Mouse (Mus musculus) right cerebral cortex, postnatal 25 days (tissue): ENCODE data around the gene Aff3.

Experiments
- DNase-seq: peaks from one replicate; pipeline ENCODE4 v3.0.0; 2022

Aff3 gene

GRCm38 (mm10) chr1:38428708-38429683, 235.8 kb downstream of the Aff3 start:
- peak; percentile 43 for DNase-seq

- no peak for DNase-seq
These were observed 241.8 kb downstream of the Aff3 start for GRCm38 (mm10) chr1:38422921-38423320.

GRCm38 (mm10) chr1:38419331-38419730, 245.4 kb downstream of the Aff3 start:
- DNase-seq: no peak

GRCm38 (mm10) chr1:38418181-38419032, 246.3 kb downstream of the Aff3 start:
- no peak for DNase-seq

GRCm38 (mm10) chr1:38417196-38417595, 247.6 kb downstream of the Aff3 start:
- no peak for DNase-seq

GRCm38 (mm10) chr1:38415511-38415910, 249.2 kb downstream of the Aff3 start:
- DNase-seq: no peak

GRCm38 (mm10) chr1:38411106-38411505, 253.6 kb downstream of the Aff3 start:
- DNase-seq: no peak

GRCm38 (mm10) chr1:38410457-38410856, 254.3 kb downstream of the Aff3 start:
- peak; percentile 32 for DNase-seq

GRCm38 (mm10) chr1:38408241-38408640, 256.5 kb downstream of the Aff3 start:
- DNase-seq: no peak

- no peak for DNase-seq
These were observed 261.0 kb downstream of the Aff3 start for GRCm38 (mm10) chr1:38403781-38404180.

- DNase-seq: no peak
These were observed 262.9 kb downstream of the Aff3 start for GRCm38 (mm10) chr1:38401856-38402255.

GRCm38 (mm10) chr1:38399269-38399668, 265.5 kb downstream of the Aff3 start:
- no peak for DNase-seq

GRCm38 (mm10) chr1:38398566-38398965, 266.2 kb downstream of the Aff3 start:
- DNase-seq: no peak

- no peak for DNase-seq
These were observed 269.5 kb downstream of the Aff3 start for GRCm38 (mm10) chr1:38395194-38395681.

GRCm38 (mm10) chr1:38394493-38394892, 270.3 kb downstream of the Aff3 start:
- no peak for DNase-seq

GRCm38 (mm10) chr1:38393516-38393915, 271.2 kb downstream of the Aff3 start:
- DNase-seq: peak; percentile 43

GRCm38 (mm10) chr1:38392928-38393327, 271.8 kb downstream of the Aff3 start:
- DNase-seq: no peak

GRCm38 (mm10) chr1:38390886-38391249, 273.9 kb downstream of the Aff3 start:
- no peak for DNase-seq

GRCm38 (mm10) chr1:38390235-38390885, 274.4 kb downstream of the Aff3 start:
- no peak for DNase-seq

- no peak for DNase-seq
These were observed 275.2 kb downstream of the Aff3 start for GRCm38 (mm10) chr1:38389576-38389975.

GRCm38 (mm10) chr1:38388466-38388865, 276.3 kb downstream of the Aff3 start:
- DNase-seq: no peak

GRCm38 (mm10) chr1:38387438-38387837, 277.3 kb downstream of the Aff3 start:
- DNase-seq: no peak
